Mouse (Mus musculus) heart, embryonic 15.5 days (tissue): ENCODE measurements around the gene Shank2. TPM values are rescaled to one million over a fixed set of nuclear protein-coding genes. Genes with fewer than 3 reads are reported as not detected.

Experiments used
- ATAC-seq: fragments of 200-750 bp; cut with Nextera tagmentation; replicated peaks from 2 replicates; pipeline ENCODE4 v1.8.0; 2017; ENCODE audit warnings: low read depth, moderate TSS enrichment; ENCODE audit not compliant: insufficient number of reproducible peaks, insufficient read depth, low FRiP score
- H3K27ac ChIP-seq: fragments of 300-500 bp; sonication (generic); 2 replicates; pipeline ENCODE4 v1.5.1; 2015; ENCODE audit warnings: mild to moderate bottlenecking, inconsistent platforms
- H3K27me3 ChIP-seq: fragments of 300-500 bp; sonication (generic); 2 replicates; pipeline ENCODE4 v1.6.1; 2015; ENCODE audit warnings: inconsistent platforms
- H3K36me3 ChIP-seq: fragments of 300-500 bp; sonication (generic); 2 replicates; pipeline ENCODE4 v1.6.1; 2015; ENCODE audit warnings: mild to moderate bottlenecking, inconsistent platforms
- H3K4me1 ChIP-seq: fragments of 300-500 bp; sonication (generic); replicated peaks from 2 replicates; pipeline ENCODE4 v1.6.1; 2015; ENCODE audit warnings: inconsistent platforms
- H3K4me2 ChIP-seq: fragments of 300-500 bp; sonication (generic); 2 replicates; pipeline ENCODE4 v1.6.1; 2015; ENCODE audit warnings: inconsistent platforms, mild to moderate bottlenecking, moderate library complexity
- H3K4me3 ChIP-seq: fragments of 300-500 bp; sonication (generic); 2 replicates; pipeline ENCODE4 v1.5.1; 2015; ENCODE audit warnings: mild to moderate bottlenecking, inconsistent platforms
- H3K9ac ChIP-seq: fragments of 300-500 bp; sonication (generic); 2 replicates; pipeline ENCODE4 v1.6.1; 2015; ENCODE audit warnings: mild to moderate bottlenecking, inconsistent platforms
- H3K9me3 ChIP-seq: fragments of 300-500 bp; sonication (generic); replicated peaks from 2 replicates; pipeline ENCODE4 v1.6.1; 2016; ENCODE audit warnings: inconsistent platforms
- WGBS: fragments of 180-500 bp; shearing (Covaris S2); methylation state at CpG from one replicate; pipeline ENCODE4 v1.1.7; 2015; ENCODE audit warnings: mixed read lengths; 5-methylcytosine and 5-hydroxymethylcytosine counted together
- polyA plus RNA-seq: library from polyadenylated mRNA; unstranded; fragments of >200 nt; fragmentation: Nextera tagmentation; extraction: Ambion mirVana; gene quantifications from 2 replicates; pipeline ENCODE4 v1.2.1, GENCODE M21; 2015

Shank2 gene
- polyA plus RNA-seq, 1 experiment from 2014 or later = 0.50 TPM

DNA sequence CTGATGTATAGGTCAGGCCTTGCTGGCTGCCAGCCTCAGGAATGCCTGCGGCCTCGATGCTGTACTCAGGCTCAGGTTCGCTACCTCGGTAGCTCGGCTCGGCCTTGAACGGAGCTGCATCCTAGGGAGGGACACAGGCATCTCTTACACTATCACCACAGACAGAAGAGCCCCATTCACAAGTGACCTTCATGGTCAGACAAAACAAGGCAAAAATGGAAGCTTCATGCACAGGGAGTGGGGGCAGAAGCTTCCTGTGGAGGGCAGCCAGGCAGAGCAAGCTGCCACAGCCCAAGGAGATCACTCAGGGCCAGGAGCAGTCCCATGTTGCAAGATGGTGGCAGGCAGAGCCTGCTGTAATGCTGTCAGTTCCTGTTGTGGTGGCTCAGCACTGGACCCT lies 437.1 kb downstream of the Shank2 start:
- Histone ChIP-seq H3K4me3 (no peak overlapping the region), H3K36me3 (peaks cover 73% of the 10 kb centered on the region), H3K27ac (no peak overlapping the region), H3K27me3 (no peaks in the 10 kb centered on the region), H3K4me1 (no peaks in the 10 kb centered on the region), H3K9me3 (no peaks in the 10 kb centered on the region), H3K4me2 (no peak overlapping the region), H3K9ac (no peak overlapping the region)
- WGBS = 98% methylated on average over 7 of the region's 7 CpGs
- no peak for ATAC-seq

DNA sequence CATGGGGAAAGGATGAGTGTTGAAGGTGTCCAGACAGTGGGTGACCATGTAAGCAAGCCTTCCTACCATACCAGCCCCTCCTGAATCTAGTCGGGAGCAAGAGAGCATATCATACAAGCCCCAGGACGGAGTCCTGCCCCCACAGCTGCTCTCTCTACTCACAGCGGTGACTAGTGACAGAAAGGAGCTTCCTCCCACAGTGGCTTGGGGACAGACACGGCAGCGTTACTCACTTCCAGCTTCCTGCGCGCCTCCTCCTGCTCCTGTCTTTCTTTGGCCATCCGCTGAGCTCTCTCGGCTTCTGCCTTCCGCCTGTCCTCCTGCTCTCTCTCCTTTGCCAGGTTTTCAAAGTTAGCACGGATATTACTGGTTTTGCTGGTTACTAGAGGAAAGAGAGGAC lies 439.7 kb downstream of the Shank2 start:
- Histone ChIP-seq H3K9ac (no peak overlapping the region), H3K36me3 (peaks cover 88% of the 10 kb centered on the region), H3K4me3 (no peak overlapping the region), H3K4me2 (no peak overlapping the region), H3K4me1 (no peaks in the 10 kb centered on the region), H3K27me3 (no peaks in the 10 kb centered on the region), H3K27ac (no peak overlapping the region), H3K9me3 (no peaks in the 10 kb centered on the region)
- no peak for ATAC-seq
- WGBS = 93% methylated on average over 11 of the region's 11 CpGs

DNA sequence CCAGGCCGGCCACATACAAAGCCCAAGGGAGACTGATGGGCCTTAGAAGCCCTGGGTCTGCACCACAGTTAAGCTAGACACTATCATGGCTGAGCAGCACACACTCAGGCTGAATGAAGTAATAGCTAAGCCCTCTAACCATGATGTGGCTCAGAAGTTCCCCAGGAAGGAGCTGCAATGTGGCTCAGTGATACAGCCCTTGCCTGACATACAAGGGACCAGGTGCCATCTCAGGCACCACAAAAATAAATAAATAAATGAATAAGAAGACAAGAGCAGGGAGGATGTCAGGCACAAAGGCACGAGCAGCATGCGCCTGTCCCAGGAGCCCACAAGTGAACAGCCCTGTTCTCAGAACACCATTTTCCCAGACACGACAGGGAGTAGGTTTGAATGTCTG lies 440.2 kb downstream of the Shank2 start:
- 93% methylated on average over 4 of the region's 4 CpGs for WGBS
- Histone ChIP-seq H3K9ac (no peak overlapping the region), H3K4me3 (no peak overlapping the region), H3K9me3 (no peaks in the 10 kb centered on the region), H3K27me3 (no peaks in the 10 kb centered on the region), H3K4me1 (no peaks in the 10 kb centered on the region), H3K36me3 (peaks cover 87% of the 10 kb centered on the region), H3K27ac (no peak overlapping the region), H3K4me2 (no peak overlapping the region)
- ATAC-seq = no peak

DNA sequence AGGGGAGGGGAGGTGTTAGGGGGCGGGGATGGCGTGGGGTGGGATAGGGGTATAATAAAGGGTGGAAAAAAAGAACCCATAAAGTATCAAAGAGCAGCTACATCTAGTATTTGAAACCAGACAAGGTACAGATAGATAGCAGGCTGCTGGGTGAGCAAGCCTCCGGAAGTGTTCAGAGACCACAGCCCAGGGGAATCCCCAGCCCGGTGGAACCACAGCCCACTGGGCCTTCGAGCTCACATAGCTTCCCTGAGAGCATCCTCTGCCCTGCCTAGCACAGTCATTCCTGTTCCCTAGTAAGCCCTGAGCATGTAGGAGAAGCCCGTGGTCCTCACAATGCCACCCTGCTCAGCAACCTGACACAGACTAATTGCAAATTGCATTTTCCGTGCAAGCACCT lies 443.1 kb downstream of the Shank2 start:
- WGBS = 94% methylated on average over 7 of the region's 7 CpGs
- no peak for ATAC-seq
- Histone ChIP-seq H3K36me3 (peaks cover 85% of the 10 kb centered on the region), H3K27ac (no peak overlapping the region), H3K27me3 (no peaks in the 10 kb centered on the region), H3K4me2 (no peak overlapping the region), H3K4me3 (no peak overlapping the region), H3K9ac (no peak overlapping the region), H3K4me1 (peaks cover 6% of the 10 kb centered on the region), H3K9me3 (no peaks in the 10 kb centered on the region)

DNA sequence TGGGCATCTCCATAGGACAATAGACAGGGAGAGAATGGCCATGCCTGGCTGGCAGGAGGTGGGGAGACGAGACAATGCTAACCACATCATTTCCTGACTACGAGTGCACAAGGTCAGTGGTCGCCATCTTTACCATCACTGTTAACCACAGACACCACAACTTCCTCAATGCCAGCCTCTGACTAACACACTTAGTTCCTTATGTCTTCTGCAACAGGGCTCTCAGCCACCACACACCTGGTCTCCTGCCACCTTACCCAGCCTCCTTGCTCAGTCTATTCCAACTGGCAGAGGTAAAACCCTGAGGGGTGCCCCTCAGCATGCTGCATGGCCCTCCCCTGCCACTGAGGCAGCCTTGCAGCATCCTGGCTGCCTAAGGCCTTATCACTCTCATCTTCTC lies 445.4 kb downstream of the Shank2 start:
- Histone ChIP-seq H3K4me3 (no peak overlapping the region), H3K27me3 (no peaks in the 10 kb centered on the region), H3K4me1 (peaks cover 15% of the 10 kb centered on the region), H3K27ac (no peak overlapping the region), H3K9me3 (no peaks in the 10 kb centered on the region), H3K36me3 (peaks cover 75% of the 10 kb centered on the region), H3K4me2 (no peak overlapping the region), H3K9ac (no peak overlapping the region)
- 77% methylated on average over 3 of the region's 3 CpGs for WGBS
- ATAC-seq = no peak

DNA sequence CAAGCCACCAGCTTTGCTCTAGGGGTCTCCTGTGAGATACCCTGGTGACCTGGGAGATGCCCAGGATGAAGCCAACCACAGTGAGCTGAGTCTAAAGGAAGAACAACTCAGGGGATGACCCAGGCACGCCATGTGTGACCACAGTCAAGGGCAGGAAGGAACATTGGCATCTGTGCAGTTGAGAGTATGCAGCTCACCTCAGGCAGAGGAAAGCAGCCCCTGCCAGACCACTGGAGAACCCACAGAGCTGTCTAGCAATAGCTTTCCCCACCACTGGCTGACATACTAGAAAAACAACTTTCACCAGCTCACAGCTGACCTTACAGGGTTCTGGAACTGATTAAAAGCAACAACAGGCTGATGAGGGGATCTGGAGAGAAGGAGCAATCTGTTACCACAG lies 446.5 kb downstream of the Shank2 start:
- ATAC-seq = no peak
- no peaks in the 10 kb centered on the region for H3K9me3 ChIP-seq
- 84% methylated on average over 1 of the region's 1 CpGs for WGBS
- H3K4me2 ChIP-seq = no peak overlapping the region
- no peaks in the 10 kb centered on the region for H3K27me3 ChIP-seq
- peaks cover 79% of the 10 kb centered on the region for H3K36me3 ChIP-seq
- no peak overlapping the region for H3K9ac ChIP-seq
- peaks cover 15% of the 10 kb centered on the region for H3K4me1 ChIP-seq
- no peak overlapping the region for H3K27ac ChIP-seq
- H3K4me3 ChIP-seq = no peak overlapping the region

DNA sequence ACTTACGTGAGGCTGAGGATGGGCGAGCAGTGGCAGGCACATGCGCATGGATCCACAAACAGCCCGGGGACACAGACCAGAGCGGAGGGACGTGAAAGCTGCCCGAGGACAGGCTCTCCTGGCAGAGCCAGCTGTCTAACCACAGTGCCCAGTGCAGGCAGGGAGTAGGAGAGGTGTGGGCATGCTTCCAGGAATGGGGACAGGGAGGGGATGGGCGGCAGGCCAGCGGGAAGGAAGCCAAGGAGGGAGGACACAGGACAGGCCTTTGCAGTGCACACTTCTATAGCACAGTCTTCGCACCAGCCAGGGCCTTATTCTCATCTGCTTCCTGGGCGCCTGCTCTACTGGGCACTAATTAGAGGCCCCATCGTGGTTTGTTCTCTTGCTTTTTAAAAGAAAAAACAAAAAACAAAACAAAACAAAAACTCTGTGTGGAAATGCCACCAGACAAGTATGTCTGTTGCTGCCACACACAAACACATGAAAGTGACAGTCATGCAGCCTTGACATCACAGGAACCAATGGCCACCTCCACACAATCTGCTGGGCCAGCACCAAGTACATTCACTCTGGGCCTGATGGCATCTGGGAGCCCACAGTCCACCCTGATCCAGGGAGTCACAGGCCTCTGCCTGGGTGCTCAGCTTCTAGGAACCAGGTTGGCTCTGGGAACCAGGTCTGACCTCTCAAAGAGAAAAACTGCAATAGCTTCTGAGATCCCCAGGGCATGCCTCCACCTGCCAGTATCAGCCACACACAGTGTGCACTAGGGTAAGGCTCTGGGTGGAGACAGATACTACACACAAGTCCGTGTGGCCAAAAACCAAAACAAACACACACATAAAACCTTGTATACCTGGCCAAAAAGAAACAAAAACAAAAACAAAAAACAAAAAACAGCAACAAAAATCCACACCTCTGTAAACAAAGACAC lies 448.2 kb downstream of the Shank2 start:
- H3K36me3 ChIP-seq = peaks cover 82% of the 10 kb centered on the region
- peak; percentile 91 for ATAC-seq
- no peak overlapping the region for H3K4me3 ChIP-seq
- no peaks in the 10 kb centered on the region for H3K27me3 ChIP-seq
- 69% methylated on average over 13 of the region's 13 CpGs for WGBS
- peaks cover 15% of the 10 kb centered on the region for H3K4me1 ChIP-seq
- H3K4me2 ChIP-seq = no peak overlapping the region
- no peak overlapping the region for H3K9ac ChIP-seq
- H3K9me3 ChIP-seq = no peaks in the 10 kb centered on the region
- peak overlapping the region; percentile 60 for H3K27ac ChIP-seq

DNA sequence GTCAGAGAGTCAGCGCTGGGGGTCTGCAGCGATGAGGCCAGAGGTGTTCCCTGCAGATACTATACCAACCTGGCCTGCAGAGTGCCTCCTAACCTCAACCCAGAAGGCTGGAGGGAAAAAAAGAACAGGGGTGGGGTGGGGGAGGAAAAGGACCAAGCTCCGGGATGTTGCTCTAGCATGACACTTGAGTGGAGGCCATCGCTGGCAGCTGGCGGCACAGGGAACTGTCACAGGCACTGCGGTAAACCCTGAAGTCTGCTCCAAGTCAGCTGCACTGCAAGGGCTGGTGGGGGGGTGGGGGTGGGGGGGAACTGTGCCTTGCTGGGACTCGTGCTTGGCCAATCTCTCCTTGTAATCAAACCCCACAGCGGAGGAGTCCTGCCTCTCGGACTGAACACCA lies 448.9 kb downstream of the Shank2 start:
- 84% methylated on average over 9 of the region's 9 CpGs for WGBS

DNA sequence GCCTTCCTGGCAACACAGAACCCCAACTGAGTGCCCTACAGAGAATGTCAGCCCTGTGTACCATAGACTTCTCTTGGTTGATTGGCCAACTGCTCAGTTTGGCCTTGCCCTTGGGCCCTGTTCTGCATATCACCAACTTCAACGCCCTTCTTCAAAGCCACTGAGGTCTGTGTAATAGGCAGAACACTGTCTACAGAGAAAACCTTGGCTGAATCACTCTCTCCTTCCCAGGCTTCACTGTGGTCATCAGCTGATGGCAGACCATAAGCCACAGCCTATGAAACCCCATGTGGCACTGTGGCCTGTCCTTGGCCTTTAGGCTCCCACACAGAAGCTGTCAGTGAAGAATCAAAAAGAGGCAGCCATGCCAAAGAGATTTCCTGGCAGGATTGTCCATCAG lies 457.2 kb downstream of the Shank2 start:
- 89% methylated on average over 1 of the region's 1 CpGs for WGBS
- no peaks in the 10 kb centered on the region for H3K27me3 ChIP-seq
- no peaks in the 10 kb centered on the region for H3K4me1 ChIP-seq
- no peaks in the 10 kb centered on the region for H3K9me3 ChIP-seq
- H3K9ac ChIP-seq = no peak overlapping the region
- peaks cover 91% of the 10 kb centered on the region for H3K36me3 ChIP-seq
- H3K27ac ChIP-seq = no peak overlapping the region
- no peak for ATAC-seq
- H3K4me3 ChIP-seq = no peak overlapping the region
- no peak overlapping the region for H3K4me2 ChIP-seq

More for the DNA sequence above, 448.9 kb downstream of the Shank2 start:
- ATAC-seq = no peak
- Histone ChIP-seq H3K27ac (no peak overlapping the region), H3K4me1 (peaks cover 15% of the 10 kb centered on the region), H3K4me3 (no peak overlapping the region), H3K27me3 (no peaks in the 10 kb centered on the region), H3K4me2 (no peak overlapping the region), H3K9ac (no peak overlapping the region), H3K36me3 (peaks cover 82% of the 10 kb centered on the region), H3K9me3 (no peaks in the 10 kb centered on the region)

DNA sequence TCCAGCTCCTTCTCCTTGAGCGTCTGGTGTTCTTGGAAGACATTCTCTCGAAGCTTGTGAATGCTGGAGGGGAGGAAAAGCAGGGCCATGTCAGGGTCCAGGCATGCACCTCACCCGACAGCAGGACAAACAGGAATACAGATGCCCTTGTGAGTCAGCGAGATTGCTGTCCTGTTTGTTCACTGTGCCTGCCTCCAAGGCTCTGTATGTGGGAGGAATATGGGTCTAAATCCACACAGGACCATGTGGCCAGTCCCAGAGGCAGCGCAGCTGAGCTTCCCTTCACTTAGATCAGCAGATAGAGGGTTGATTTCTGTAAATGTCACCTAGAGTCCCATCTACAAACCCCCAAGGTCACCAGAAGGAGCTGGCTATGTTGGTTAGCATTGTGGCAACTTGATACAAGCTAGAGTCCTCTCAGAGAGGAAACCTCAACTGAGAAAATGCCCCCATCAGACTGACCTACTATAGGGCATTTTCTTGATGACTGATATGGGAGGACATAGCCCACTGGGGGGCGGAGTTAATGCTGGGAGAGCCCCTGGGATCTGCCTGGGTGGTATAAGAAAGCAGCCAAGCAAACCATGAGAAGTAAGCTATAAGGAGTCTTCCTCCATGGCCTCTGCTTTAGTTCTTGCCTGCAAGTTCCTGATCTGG lies 459.6 kb downstream of the Shank2 start:
- ATAC-seq = no peak
- 88% methylated on average over 6 of the region's 6 CpGs for WGBS
- Histone ChIP-seq H3K9ac (no peak overlapping the region), H3K27me3 (no peaks in the 10 kb centered on the region), H3K9me3 (no peaks in the 10 kb centered on the region), H3K4me1 (no peaks in the 10 kb centered on the region), H3K36me3 (peaks cover 83% of the 10 kb centered on the region), H3K4me2 (no peak overlapping the region), H3K27ac (no peak overlapping the region), H3K4me3 (no peak overlapping the region)

DNA sequence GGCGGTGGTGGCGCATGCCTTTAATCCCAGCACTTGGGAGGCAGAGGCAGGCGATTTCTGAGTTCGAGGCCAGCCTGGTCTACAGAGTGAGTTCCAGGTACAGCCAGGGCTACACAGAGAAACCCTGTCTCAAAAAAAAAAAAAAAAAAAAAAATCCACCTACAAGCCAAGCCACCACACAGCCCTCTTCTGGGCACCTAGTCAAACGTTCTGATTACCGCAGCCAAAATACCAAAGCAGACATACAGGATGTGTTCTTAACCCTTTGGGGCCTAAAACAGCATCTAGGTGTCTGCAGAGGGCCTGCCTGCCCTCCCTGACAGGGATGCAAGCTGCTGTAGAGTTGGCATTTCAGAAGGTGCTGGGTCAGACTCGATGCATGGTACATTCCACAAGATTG lies 460.8 kb downstream of the Shank2 start:
- Histone ChIP-seq H3K4me3 (no peak overlapping the region), H3K4me2 (no peak overlapping the region), H3K9ac (no peak overlapping the region), H3K9me3 (no peaks in the 10 kb centered on the region), H3K27me3 (no peaks in the 10 kb centered on the region), H3K36me3 (peaks cover 71% of the 10 kb centered on the region), H3K4me1 (0 out of 2 replicates have a peak, but pooled peaks cover 2% of the 10 kb centered on the region), H3K27ac (no peak overlapping the region)
- ATAC-seq = no peak
- 66% methylated on average over 7 of the region's 7 CpGs for WGBS
